Mouse (Mus musculus) hindbrain, embryonic 16.5 days (tissue): Measurements from ENCODE around the gene Ccl28. TPM values are rescaled to one million over a fixed set of nuclear protein-coding genes. Genes with fewer than 3 reads are reported as not detected.
A peak's percentile ranks its signal among the peaks of the same experiment; 100 is the strongest.
"Not testable (repeated sequence)": the region's sequence is repeated elsewhere in the genome, so short reads cannot be mapped to it uniquely, and the experiment has no call there.

Experiments
- ATAC-seq: fragments of 200-750 bp; cut with Nextera tagmentation; 2 replicates; pipeline ENCODE4 v1.8.0; 2017; ENCODE audit warnings: moderate TSS enrichment, moderate library complexity
- H3K27ac ChIP-seq: fragments of 300-500 bp; sonication (generic); 2 replicates; pipeline ENCODE4 v1.5.1; 2014; ENCODE audit warnings: low read depth, mild to moderate bottlenecking, control low read depth, low read length, moderate library complexity
- H3K27me3 ChIP-seq: fragments of 300-500 bp; sonication (generic); replicated peaks from 2 replicates; pipeline ENCODE4 v1.6.1; 2014; ENCODE audit warnings: low read length; ENCODE audit not compliant: control insufficient read depth, insufficient read depth
- H3K36me3 ChIP-seq: fragments of 300-500 bp; sonication (generic); 2 replicates; pipeline ENCODE4 v1.6.1; 2014; ENCODE audit warnings: mild to moderate bottlenecking, low read length, moderate library complexity, mixed read lengths; ENCODE audit not compliant: control insufficient read depth, insufficient read depth
- H3K4me1 ChIP-seq: fragments of 300-500 bp; sonication (generic); 2 replicates; pipeline ENCODE4 v1.6.1; 2014; ENCODE audit warnings: low read depth, low read length; ENCODE audit not compliant: control insufficient read depth, insufficient read depth
- H3K4me2 ChIP-seq: fragments of 300-500 bp; sonication (generic); 2 replicates; pipeline ENCODE4 v1.6.1; 2014; ENCODE audit warnings: mild to moderate bottlenecking, low read length, control low read depth, moderate library complexity
- H3K4me3 ChIP-seq: fragments of 300-500 bp; sonication (generic); 2 replicates; pipeline ENCODE4 v1.5.1; 2014; ENCODE audit warnings: mild to moderate bottlenecking, low read length, control low read depth, moderate library complexity
- H3K9ac ChIP-seq: fragments of 300-500 bp; sonication (generic); 2 replicates; pipeline ENCODE4 v1.6.1; 2014; ENCODE audit warnings: low read depth, mild to moderate bottlenecking, control low read depth, low read length, moderate library complexity
- H3K9me3 ChIP-seq: fragments of 300-500 bp; sonication (generic); 2 replicates; pipeline ENCODE4 v1.6.1; 2014; ENCODE audit warnings: mild to moderate bottlenecking, low read length, moderate library complexity; ENCODE audit not compliant: control insufficient read depth
- WGBS: fragments of 180-500 bp; shearing (Covaris S2); extraction: QIAGEN DNeasy Blood & Tissue Kit; methylation state at CpG from one replicate; pipeline ENCODE4 v1.1.7; 2014; 5-methylcytosine and 5-hydroxymethylcytosine counted together
- polyA plus RNA-seq: library from polyadenylated mRNA; unstranded; fragments of >200 nt; fragmentation: Nextera tagmentation; extraction: Ambion mirVana; gene quantifications from 2 replicates; pipeline ENCODE4 v1.2.1, GENCODE M21; 2015

Gene Ccl28
- polyA plus RNA-seq, 1 experiment from 2014 or later: 0.46 TPM

DNA sequence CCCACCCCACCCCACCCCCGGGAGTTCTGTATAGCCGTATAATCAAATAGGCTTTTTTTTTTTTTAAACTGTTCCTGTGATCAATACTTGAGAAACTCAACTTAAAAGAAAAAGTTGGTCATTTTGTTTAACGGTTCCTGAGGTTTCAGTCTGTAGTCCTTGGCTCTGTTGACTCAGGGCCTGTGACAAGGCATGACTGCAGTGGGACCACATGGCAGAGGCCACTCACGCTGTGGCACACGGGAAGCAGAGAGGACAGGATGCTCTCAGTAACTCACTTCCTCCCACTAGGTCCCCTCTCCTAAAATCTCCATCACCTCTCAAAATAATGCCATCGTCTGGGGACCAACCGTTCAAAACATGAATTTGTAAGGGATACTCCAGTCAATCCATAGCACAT, 17.5 kb downstream of the Ccl28 start:
- 86% methylated on average over 7 of the region's 7 CpGs for WGBS
- Histone ChIP-seq H3K9me3 (no peaks in the 10 kb centered on the region), H3K9ac (no peak overlapping the region), H3K36me3 (no peaks in the 10 kb centered on the region), H3K27me3 (no peaks in the 10 kb centered on the region), H3K4me3 (no peak overlapping the region), H3K27ac (no peak overlapping the region), H3K4me1 (no peaks in the 10 kb centered on the region), H3K4me2 (no peak overlapping the region)
- no peak for ATAC-seq

DNA sequence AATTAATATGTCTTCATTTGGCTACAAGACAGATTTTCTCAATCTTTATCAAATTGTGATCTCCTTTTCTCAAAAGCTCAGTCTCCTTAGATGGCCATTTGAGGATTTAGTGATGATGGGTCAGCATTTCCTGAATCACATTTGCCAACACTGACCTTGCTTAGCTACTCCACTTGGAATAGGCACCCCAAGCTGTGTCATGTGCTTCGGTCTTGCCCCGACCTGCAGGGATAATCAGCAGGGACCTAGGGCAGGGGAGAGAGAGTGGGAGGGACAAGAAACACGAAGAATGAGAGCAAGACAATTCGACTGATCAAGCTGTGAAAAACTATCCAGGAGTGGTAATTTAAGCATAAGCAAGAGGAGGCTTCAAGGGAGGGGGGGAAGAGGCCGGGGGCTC, 21.1 kb downstream of the Ccl28 start:
- Histone ChIP-seq H3K9me3 (no peaks in the 10 kb centered on the region), H3K4me2 (no peak overlapping the region), H3K36me3 (no peaks in the 10 kb centered on the region), H3K27ac (no peak overlapping the region), H3K4me3 (no peak overlapping the region), H3K9ac (no peak overlapping the region), H3K4me1 (peaks cover 2% of the 10 kb centered on the region; the same call in 1 of the 2 replicates), H3K27me3 (no peaks in the 10 kb centered on the region)
- no peak for ATAC-seq
- 61% methylated on average over 5 of the region's 5 CpGs for WGBS

DNA sequence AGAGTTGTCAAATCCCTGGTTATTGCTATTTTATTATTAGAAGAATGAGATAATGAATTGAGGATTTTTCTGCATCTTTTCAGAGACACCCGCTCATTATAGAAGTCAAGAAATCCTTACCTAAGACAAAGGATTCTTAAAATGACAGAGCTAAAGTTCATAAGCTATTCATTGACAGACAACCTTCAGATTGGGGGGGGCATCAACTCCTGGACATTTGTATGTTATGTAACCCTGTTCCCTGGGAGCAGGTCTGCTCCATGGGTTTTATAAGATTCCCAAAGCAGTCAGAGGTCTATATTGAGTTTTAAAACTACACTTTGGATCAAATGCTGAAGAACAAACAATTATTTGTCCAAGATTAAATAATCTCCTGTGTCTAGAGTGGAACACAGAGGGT, 22.9 kb downstream of the Ccl28 start:
- Histone ChIP-seq H3K36me3 (no peaks in the 10 kb centered on the region), H3K4me1 (peaks cover 2% of the 10 kb centered on the region; the same call in 1 of the 2 replicates), H3K9ac (no peak overlapping the region), H3K27me3 (no peaks in the 10 kb centered on the region), H3K9me3 (no peaks in the 10 kb centered on the region), H3K4me2 (no peak overlapping the region), H3K4me3 (no peak overlapping the region), H3K27ac (no peak overlapping the region)
- ATAC-seq: no peak
- 98% methylated on average over 1 of the region's 1 CpGs for WGBS

DNA sequence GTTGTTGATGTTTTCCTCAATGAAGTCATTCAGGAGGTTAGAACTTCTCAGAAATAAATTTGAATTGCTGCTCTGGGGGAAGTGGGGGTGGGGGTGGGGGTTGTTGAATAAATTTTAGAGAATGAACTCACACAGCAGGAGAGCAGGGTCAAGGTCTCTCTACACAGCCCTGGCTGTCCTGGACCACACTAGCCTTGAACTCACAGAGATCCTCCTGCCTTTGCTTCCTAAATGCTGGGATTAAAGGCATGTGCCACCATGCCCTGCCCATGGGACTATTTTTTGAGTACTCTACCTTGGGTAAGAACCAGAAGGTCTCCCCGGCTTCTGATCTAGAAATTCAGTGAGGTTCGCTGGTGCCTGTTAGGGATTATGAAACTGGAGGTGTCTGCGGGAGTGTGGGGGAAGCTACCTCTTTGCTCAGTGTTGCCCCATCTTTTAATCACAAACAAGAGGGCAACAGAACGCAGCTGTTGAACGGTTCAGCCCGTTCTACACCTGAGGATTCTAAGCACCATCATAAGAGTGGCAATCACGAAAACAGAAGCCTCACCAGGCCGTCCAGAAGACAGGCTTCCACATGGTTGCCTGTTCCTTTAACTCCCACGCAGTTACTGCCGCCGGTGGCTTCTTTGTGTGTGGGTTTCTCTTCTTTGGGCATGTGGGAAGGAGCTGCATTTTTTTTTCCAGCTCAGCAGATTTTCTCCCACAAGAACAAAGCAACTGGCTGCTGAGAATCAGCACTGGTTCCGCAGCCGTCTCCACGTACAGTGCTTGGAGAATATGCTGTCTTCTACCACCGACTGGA, 25.5 kb downstream of the Ccl28 start:
- 49% methylated on average over 15 of the region's 15 CpGs for WGBS

DNA sequence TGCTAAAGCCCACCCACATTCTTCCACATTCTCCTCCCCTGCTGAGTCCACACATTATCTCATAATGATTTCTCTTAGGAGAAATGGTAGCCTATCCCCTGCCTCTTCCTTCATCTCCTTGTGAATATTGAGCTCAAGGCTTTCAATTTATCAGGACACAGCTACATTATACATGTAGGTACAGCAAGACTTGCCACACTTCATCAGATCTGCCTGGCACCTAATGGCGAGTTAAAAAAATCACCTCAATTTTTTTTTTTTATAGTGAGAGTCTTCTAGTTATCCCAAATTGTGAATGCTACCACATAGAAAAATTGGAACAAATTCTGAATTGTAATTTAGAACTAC, 26.1 kb downstream of the Ccl28 start:
- Histone ChIP-seq H3K9ac (peak overlapping the region; percentile 35; the same call in 1 of the 2 replicates), H3K4me2 (peak overlapping the region; percentile 35), H3K4me3 (no peak overlapping the region), H3K4me1 (peaks cover 2% of the 10 kb centered on the region; the same call in 1 of the 2 replicates), H3K27ac (peak overlapping the region; percentile 69), H3K9me3 (no peaks in the 10 kb centered on the region), H3K36me3 (no peaks in the 10 kb centered on the region), H3K27me3 (no peaks in the 10 kb centered on the region)
- 72% methylated on average over 1 of the region's 1 CpGs for WGBS
- ATAC-seq: peak; percentile 53

More for the DNA sequence above, 25.5 kb downstream of the Ccl28 start:
- Histone ChIP-seq H3K9me3 (no peaks in the 10 kb centered on the region), H3K4me2 (peak overlapping the region; percentile 35), H3K4me3 (no peak overlapping the region), H3K27ac (peak overlapping the region; percentile 69), H3K4me1 (peaks cover 2% of the 10 kb centered on the region; the same call in 1 of the 2 replicates), H3K9ac (peak overlapping the region; percentile 35; the same call in 1 of the 2 replicates), H3K36me3 (no peaks in the 10 kb centered on the region), H3K27me3 (no peaks in the 10 kb centered on the region)
- peak; percentile 77 for ATAC-seq

DNA sequence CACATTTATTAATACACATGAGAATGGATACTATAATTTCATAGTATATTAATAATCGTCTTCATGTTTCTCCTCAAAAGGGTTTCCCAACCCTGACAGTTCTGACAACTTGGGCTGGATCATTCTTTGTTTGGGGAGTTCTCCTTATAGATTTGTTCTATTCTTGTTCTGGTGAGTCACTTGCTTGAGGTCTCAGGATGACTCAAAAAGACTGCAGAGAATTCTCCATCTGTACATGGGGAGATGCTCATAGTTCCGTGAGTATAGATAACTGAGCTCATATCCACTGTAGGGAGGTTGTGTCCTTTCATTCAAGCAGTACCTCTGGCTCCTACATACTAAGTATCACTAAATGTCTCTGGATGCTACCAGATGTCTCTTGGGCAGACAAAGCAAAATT, 31.1 kb downstream of the Ccl28 start:
- Histone ChIP-seq H3K4me2 (no peak overlapping the region), H3K4me3 (no peak overlapping the region), H3K9me3 (no peaks in the 10 kb centered on the region), H3K4me1 (no peaks in the 10 kb centered on the region), H3K27me3 (no peaks in the 10 kb centered on the region), H3K27ac (no peak overlapping the region), H3K9ac (no peak overlapping the region), H3K36me3 (no peaks in the 10 kb centered on the region)
- no peak for ATAC-seq
- 85% methylated on average over 2 of the region's 2 CpGs for WGBS

DNA sequence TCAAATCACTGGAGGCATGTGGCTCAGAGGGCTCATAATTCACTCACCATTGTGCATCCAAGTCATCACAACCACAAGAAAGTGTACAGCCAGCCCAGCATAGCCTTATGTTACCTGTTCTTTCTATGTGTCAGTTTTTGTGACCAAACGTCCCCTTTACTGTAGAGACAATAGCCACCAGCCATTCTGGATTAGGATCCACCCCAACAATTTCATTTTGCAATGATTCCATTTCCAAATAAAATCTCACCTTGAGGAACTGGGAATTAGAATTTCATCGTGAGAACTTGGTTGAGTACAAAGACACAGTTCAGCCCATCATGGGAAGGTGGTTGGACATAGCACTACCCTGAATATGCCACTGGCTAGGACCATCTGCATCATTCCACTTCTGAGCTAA, 32.6 kb downstream of the Ccl28 start:
- Histone ChIP-seq H3K27ac (no peak overlapping the region), H3K36me3 (no peaks in the 10 kb centered on the region), H3K9ac (no peak overlapping the region), H3K4me1 (no peaks in the 10 kb centered on the region), H3K27me3 (no peaks in the 10 kb centered on the region), H3K4me3 (no peak overlapping the region), H3K9me3 (no peaks in the 10 kb centered on the region), H3K4me2 (no peak overlapping the region)
- 79% methylated on average over 2 of the region's 2 CpGs for WGBS
- no peak for ATAC-seq

DNA sequence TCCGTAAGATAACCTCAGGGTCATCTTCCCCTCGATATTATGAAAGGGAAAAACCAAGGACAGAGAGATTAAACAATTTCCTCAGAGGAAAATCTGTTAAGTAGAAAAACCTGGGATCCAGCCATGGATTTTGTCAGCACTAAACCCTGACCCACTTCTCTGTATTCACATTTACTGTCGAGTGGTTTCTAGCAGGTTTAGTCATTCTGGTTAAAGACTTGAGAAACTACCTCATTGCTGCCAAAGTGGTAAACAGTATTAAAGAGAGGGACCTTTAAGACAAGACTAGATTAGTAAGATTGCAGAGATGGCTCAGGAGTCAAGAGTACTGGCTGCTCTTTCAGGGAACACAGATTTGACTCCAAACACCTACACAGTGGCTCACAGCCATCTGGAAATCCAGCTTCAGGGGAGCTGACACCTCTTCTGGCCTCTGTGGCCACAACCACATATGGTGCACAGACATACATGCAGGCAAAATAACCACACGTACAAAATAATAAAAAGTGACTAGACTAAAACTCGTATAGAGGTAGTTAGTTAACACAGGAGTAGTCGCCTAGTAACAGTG, 33.3 kb downstream of the Ccl28 start:
- Histone ChIP-seq H3K9ac (no peak overlapping the region), H3K36me3 (no peaks in the 10 kb centered on the region), H3K9me3 (no peaks in the 10 kb centered on the region), H3K4me1 (no peaks in the 10 kb centered on the region), H3K4me2 (no peak overlapping the region), H3K27me3 (no peaks in the 10 kb centered on the region), H3K27ac (no peak overlapping the region), H3K4me3 (no peak overlapping the region)
- WGBS: 88% methylated on average over 6 of the region's 6 CpGs
- ATAC-seq: no peak

DNA sequence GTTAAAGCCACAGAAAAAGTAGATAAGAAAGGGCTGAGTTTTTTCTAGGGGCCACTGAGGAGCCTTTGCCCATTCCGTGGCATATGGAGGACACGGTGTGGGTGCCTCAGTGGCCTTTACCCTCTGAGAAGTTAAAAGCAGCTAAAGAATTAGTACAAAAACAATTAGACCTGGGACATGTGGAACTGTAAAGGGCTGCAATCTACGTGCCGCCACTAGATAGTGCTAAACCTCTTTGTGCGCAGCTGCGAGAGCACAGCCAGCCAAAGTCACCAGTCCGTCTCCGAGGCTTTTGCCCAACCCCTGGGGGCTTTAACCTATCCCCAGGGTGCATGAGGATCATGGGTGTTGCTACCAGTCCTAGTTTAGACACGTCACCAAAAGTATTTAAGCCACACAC, 37.8 kb downstream of the Ccl28 start:
- ATAC-seq, H3K4me2 ChIP-seq, H3K4me1 ChIP-seq, H3K9ac ChIP-seq, H3K9me3 ChIP-seq, H3K27ac ChIP-seq, H3K27me3 ChIP-seq, H3K4me3 ChIP-seq, H3K36me3 ChIP-seq: not testable (repeated sequence)
- WGBS: 63% methylated on average over 2 of the region's 9 CpGs
